Mouse (Mus musculus) kidney, adult 11 months (tissue): ENCODE results near the gene Itfg1.
"Not testable (repeated sequence)": the region's sequence is repeated elsewhere in the genome, so short reads cannot be mapped to it uniquely, and the experiment has no call there.

Source experiments
- DNase-seq: peaks from one replicate; pipeline ENCODE4 v3.0.0; 2022

Gene Itfg1

GRCm38 (mm10) chr8:85840657-85841488, at the start of gene Itfg1, which contains the start of gene Phkb:
Itfg1 (minus strand) TSS chr8:85840921.
Phkb (plus strand) TSS chr8:85840959.
- DNase-seq: peak; percentile 87

DNA sequence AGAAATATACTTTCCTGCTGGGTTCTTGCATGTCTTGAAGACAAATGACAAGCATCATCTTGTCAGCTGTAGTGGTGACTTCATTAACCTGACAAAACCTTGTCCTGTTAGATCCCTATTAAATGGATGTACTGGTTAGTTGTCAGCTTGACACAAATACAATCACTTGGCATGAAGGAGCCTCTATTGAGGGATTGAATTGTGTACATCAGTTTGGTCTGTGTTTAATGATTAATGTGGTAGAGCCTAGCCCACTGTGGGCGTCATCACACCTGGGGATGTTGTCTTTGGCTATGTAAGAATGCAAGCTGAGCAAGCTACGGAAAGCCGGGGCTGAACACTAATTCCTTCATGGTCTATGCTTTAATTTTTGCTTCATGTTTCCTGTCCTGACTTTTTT, 44.1 kb upstream of the Itfg1 start:
- no peak for DNase-seq

GRCm38 (mm10) chr8:85879624-85880023, 38.9 kb upstream of the Itfg1 start:
- DNase-seq: no peak

DNA sequence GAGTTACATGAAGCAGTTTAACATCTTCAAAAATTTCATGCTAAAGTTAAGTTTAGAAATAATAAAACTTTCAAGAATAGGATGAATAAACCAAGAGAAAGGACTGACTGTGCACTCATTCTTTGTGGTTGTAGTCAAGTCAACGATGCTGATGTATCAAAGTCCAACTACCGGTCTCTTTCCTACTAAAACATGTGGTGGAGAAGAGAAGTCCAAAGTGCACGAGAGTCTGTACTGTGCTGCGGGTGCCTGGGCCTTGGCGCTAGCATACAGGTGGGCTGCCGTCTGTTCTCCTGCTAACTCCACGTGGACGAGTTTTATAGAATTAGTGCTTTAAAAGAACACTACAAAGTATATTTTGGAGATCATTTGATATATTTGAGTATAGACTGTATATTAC, 37.3 kb upstream of the Itfg1 start:
- peak; percentile 32 for DNase-seq

DNA sequence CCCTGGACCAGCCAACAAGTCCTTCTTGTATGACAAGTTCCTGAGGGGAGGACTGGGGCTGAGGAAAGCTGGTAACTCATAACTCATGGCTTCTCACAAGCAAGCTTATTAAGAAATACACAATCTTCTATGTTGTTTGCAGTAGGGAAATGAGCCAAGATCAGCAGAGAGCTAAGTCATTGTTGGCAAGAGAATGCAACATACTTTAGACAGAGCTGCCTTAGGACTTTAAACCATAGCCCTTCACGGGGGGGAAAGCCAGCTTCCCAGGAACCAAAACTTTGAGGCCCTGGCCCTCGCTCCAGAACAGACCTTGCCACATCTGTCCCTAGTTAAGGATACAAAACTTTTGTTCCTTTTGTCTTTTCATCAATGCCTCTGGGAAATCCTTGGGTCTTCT, 30.9 kb upstream of the Itfg1 start:
- peak; percentile 68 for DNase-seq

- DNase-seq: no peak
Observed at GRCm38 (mm10) chr8:85862381-85862780, 21.7 kb upstream of the Itfg1 start.

GRCm38 (mm10) chr8:85860612-85861011, 19.9 kb upstream of the Itfg1 start:
- DNase-seq: no peak

DNA sequence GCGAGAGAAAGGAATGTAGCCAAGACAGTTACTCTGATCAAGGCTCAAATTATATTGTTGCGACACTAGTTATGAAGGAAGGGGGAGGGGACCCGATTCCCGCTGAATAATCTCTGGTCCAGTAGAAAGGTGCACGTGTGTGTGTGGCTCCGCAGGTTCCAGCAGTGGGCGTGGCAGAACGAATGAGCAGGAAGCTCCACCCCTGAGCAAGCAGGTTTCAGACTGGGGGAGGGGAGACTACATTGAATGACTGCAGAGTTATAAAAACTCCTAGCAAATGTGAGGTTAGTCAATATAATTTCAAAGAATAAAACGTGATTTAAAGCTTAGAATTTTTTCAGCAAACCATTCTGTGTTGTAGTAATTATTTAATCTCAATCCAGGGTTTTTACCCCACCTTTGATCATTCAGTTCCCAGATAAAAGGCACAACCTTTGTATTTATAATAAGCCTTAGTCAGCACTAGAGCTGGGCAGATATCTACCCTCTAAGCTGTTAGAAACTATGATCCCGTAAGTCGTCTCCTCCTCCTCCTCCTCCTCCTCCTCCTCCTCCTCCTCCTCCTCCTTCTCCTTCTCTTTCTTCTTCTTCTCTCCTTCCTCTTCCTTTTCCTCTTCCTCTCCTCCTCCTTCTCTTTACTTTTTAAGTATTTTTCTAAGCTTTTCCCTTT, 16.6 kb upstream of the Itfg1 start:
- DNase-seq: not testable (repeated sequence)

GRCm38 (mm10) chr8:85854220-85855123, 13.8 kb upstream of the Itfg1 start:
- no peak for DNase-seq

GRCm38 (mm10) chr8:85845887-85846286, 5.2 kb upstream of the Itfg1 start:
- DNase-seq: no peak

GRCm38 (mm10) chr8:85841489-85841795, 721 bp upstream of the Itfg1 start:
- DNase-seq: no peak

DNA sequence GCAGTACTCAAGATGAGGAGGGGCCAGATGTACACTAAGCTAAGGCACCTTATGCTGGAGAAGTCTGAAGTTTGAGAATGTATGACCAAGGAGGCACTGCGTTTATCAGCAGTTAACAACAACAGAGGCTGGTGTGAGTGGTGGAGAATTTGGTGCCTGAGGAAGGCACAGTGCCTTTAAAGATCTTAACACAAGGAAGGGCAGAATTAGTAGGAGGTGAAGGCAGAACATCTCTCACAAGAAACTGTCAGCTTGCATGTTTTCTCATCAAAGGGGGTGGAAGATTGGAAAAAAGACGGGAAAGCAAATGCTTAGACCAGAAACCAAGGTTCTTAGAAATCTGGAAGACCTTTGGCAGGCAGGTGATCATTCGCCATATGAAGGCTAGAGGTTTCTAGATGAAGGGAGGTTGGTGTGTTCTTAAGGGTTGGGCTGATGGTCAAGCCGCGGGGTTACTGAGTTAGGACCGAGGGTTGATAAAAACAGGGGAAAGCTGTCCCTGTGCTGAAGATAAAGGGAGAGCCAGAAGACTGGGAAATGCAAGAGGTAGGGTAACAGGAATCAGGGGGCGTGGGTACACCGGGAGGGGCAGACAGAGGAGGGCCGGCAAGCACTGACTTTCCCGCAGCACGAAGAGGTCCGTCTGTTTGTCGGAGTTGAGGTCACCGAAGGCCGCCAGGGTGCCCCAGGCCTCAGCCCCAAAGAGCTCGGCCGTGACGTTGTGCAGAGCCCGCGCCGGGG, 635 bp downstream of the Itfg1 start:
- no peak for DNase-seq

- DNase-seq: no peak
Observed at GRCm38 (mm10) chr8:85813621-85814020, 27.1 kb downstream of the Itfg1 start.

- DNase-seq: no peak
Observed at GRCm38 (mm10) chr8:85801408-85801807, 39.3 kb downstream of the Itfg1 start.

DNA sequence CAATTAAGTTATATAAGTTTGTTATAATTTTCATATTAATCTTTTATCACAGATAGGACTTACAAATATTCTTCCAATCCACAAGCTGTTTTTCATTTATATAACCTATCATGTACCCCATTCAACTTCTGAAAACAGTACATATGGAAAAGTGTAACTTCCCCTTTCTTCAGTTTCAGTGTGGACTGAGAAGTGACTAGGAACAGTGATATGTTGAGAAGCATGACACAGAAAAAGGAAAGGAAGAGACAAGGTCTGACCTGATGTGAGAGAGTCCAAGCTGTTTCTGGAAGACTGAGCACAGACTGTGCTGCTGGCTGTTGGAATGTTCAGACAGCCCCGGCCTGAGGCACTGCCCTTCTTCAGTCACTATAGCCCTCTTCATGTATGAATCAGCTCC, 40.6 kb downstream of the Itfg1 start:
- DNase-seq: no peak

GRCm38 (mm10) chr8:85796392-85796791, 44.3 kb downstream of the Itfg1 start:
- DNase-seq: not testable (repeated sequence)

DNA sequence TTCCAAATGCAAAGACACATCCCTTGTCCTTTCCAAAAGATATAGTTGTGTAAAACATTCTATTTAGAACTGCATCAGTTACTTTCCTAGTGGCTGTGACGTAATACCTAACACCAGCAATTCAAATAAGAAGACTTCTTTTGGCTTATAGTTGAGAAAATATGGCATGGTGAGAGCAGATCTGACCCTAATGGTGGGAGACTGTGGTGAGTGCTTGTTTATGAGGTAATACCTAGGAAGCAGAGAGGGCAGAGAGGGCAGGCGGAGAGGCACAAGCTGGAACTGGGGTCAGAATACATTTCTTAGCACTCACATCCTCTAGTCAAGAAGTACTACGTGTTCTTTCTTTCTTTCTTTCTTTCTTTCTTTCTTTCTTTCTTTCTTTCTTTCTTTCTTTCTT, 52.4 kb downstream of the Itfg1 start:
- DNase-seq: no peak

DNA sequence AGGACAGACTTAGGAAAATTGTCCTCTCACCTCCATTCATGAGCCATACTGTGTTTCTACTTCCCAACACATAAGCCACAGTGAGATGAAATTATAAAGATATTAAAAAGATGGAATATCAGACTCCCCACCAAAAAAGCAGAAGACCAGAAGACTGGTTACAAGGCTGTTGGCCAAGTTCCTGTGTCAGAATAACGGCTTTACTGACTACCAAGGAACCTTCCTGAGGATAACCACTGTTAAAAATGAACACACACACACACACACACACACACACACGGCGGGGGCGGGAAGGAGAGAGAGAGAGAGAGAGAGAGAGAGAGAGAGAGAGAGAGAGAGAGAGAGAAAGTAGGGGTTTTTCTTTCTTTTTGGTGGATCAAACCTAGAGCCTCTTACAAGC, 52.8 kb downstream of the Itfg1 start:
- DNase-seq: no peak

DNA sequence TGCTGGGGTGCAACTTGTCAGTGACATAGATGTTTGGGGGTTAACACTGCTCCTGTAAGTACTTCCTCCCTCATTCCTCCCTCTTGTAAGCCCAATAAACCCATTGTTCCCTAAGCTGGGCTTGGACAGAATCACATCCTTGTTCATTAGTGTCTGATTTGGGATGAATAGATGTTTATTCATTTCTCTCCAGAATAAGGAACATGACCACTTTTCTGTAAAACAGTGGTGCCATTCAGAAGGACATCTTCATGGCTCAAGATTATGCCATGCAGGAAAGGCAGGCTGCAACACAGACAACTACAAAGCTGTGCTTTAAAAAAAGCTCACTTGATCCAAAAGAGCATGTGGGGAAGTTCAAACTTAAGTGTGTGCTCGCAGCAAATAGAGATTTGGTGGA, 55.2 kb downstream of the Itfg1 start:
- DNase-seq: no peak

- no peak for DNase-seq
Observed at GRCm38 (mm10) chr8:85783871-85784270, 56.9 kb downstream of the Itfg1 start.

DNA sequence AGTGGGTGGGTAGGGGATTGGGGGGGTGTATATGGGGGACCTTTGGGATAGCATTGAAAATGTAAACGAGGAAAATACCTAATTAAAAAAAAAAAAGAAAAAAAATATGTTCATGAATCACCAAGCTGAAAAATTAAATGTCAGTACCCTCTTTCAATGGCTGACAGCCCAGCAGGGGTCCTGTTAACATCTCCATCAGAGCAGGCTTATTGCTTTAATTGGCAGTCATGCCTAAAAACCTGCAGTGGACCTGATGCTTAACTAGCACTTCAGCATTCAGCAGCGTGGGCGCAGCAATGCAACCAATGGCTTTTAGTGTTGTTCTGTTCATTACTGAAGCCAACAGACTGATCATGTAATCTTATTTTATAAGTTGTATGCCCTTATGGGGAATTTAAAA, 60.6 kb downstream of the Itfg1 start:
- no peak for DNase-seq

GRCm38 (mm10) chr8:85745053-85745452, 95.7 kb downstream of the Itfg1 start:
- DNase-seq: no peak

DNA sequence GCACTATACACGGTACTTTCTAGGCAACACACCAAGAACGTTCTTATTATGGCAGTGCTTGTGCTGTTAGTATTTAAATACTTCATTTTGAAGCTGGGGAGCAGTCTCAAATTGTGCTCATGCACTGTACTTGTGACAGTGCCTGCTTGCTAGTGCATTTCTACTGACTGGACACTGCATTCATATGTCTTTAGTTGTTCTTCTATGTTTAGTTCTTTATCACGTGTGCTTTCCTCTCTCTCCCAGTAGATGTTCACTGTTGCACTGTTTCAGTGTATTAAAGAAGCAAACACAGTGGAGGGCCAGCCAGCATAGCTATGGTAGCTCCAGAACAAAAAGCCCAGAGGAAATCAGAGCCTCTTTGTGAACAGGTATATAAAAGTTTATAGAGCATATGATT, 110.2 kb downstream of the Itfg1 start:
- DNase-seq: no peak
